Mouse (Mus musculus) adrenal gland, adult 8-10 months (tissue): ENCODE measurements around the gene Dock2. TPM values are rescaled to one million over a fixed set of nuclear protein-coding genes. Genes with fewer than 3 reads are reported as not detected.

Experiments used
- DNase-seq: peaks from one replicate; pipeline ENCODE4 v3.0.0; 2022
- total RNA-seq, 4 experiments: library from RNA; stranded (reverse); gene quantifications; 2 replicates each; pipeline ENCODE4 v1.2.4; 2022

Dock2 gene
- total RNA-seq, 4 experiments from 2014 or later: 2.8 to 6.6 (median 4.8) TPM

DNA sequence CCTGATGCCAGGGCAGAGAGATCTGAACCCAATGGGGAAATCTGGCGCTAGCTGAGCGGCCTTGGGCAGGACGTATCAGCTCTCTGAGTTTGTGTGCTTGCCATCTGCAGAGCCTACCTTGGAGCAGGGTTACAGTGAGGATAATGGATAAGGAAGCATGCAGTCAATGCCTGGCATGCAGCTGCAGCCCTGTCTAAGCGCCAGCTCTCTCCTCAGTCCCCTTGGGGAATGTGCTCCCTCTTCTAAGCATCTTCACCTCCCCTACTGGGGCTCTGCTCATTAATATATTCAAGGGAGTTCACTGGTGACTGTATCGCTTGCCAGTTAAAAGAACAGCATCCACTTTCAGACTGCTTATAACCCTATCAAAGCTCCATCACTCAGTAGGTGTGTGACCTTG, 439.4 kb downstream of the Dock2 start:
- no peak for DNase-seq

DNA sequence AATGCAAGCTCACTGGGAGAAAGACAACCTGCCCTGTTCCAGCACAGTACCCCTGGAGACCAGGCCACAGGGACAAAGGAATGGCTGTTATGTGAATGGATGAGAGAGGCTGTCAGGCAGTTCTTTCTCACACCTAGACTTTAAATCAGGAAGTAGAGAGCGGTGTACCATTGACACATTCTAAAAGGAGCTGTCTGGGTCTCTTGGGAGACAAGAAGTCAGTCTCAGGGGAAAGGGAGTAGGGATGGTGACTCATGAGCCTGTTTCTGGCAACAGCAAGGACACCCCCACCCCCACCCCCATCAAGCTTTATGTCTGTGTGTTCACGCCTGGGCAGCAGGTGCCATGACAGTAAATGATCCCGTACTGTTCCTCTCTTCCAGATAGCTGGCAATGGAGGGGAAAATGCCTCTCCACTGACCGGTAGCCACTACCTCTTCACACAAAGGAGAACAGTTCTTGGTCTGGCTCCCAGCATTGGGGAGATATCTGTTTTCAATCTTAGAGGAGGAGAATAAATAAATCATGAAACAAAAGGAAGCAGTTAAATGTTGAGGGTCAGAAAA, 439.9 kb downstream of the Dock2 start:
- no peak for DNase-seq

DNA sequence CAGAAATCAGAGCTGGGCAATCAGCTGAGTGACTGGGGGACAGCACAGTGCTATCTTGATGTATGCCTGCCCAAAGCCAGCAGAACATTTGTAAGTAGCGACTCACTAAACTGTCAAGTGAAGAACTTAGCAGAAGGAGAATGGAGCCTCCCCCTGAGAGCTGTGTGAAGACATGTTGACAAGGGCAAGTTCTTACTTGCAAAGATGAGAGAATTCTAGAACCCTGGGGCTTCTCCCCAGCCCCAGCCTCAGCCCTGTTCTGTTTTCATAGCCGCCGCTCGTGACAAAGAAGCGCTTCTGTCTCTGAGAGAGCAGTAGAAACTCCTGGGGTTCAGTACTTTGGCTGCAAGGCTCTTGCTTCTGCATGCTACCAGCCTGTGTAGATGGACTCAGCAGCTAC, 444.0 kb downstream of the Dock2 start:
- no peak for DNase-seq

DNA sequence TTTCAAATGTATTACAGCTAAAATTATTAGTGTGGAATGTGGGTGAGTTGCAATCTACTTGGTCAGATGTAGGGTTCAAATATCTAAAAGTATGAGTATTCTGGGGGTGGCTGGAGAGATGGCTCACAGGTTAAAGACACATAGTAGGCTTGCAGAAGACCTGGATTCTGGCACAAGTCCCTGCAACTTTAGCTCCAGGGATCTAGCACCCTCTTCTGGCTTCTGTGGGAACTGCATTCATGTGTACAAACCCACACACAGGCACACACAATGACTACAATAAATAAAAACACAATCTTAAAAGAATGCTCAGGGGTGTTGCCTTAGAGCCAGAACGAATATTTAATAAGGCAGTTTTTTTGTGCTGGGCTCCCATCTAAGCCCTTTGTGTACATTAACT, 445.8 kb downstream of the Dock2 start:
- no peak for DNase-seq

DNA sequence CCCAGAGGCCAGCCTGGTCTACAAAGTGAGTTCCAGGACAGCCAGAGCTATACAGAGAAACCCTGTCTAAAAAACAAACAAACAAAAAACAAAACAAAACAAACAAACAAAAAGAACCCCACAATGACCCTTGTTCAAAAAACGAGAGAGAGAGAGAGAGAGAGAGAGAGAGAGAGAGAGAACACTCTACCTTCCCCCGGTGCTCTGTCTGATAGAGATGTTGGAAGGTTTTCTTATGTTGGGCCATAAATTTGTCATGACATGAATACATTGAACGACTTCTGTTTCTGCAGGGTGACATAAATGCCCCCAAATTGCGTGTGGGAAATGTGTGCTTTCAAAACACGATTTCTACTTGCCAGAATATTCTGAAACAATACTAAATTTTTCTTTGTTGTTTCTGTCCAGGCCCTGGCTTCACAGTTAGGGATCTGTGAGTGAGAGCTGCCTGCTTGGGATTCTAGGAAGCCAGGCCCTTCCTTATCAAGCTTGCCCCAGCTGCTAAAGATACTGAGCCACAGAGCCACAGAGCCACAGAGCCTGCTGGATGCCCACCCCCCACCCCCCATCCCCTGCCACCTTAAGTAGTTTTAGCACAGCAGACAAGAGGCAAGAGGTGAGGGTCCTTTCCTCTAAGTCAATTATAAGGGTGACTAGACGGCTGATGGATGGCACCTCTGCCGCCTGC, 451.2 kb downstream of the Dock2 start:
- DNase-seq: no peak

DNA sequence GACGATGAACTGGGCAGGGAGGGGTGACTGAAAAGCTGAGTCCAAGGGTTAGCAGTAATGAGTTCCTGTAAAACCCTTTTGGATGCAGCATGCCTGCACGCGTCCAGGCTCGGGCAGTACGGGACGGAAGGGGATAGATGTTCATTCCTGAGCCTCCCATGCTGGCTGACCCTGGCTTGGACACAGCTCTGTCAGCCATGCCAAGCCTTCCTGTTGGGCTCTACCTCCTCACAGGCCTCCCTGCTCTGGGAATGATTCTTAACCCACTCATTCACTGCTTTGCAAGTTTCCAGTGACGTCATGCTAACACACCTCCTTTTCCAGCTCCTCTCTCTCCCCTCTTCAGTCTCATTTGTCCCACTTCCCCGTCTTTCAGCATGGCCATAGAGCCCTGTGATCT, 460.0 kb downstream of the Dock2 start:
- no peak for DNase-seq

DNA sequence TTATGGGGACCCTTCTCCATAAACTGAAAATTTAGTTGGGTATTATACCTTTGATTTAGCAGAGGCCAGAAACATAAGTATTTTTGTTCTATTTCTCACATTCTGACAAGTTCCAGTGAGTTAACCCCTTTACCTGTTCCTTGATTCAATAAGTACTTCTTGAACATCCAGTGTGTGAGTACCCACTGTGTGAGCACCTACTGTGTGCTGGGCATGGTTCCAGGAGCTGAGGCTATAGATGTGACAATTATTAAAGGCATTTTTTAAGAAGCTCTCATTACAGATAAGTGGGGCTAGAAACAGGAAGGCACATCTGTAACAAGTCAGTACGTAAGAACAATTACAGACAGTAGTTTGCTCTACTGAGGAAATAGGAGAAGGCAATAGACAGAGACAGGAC, 464.4 kb downstream of the Dock2 start:
- DNase-seq: no peak

DNA sequence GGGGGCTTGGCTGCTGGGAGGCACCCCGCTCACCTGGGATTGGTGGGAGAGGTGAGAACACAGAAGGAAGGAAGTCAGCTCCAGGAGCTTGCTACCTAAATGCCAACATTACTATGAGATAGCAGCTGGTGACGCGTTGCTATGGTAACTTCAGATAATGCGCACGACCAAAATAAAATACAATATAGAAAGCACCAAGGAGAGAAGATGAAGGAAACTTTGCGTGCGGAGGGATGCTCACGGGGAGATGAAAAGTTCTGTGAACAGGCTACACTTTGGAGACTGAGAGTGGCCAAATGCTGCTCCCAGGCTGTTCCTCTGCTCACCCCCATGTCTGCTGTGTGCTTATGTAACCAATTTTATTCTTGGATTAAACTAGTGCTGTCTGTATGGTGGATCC, 466.7 kb downstream of the Dock2 start:
- no peak for DNase-seq

DNA sequence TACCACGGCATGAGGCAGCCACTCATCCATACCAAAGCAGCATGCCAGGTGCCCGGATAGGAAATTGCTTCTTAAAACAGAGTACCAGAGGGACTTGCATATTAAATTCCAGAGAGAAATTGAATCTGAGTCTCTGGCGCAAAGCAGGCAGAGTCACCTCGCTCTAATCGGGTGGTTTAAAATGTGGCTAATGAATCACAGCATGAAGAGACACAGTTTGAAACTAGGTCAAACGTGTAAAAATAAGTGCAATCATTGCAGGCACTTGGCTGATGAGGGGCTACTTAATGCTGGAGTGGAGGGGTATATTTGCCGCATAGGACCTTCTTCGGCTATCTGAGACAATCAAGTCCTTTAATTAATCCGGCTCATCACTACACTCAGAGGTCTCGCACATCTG, 467.5 kb downstream of the Dock2 start:
- no peak for DNase-seq

DNA sequence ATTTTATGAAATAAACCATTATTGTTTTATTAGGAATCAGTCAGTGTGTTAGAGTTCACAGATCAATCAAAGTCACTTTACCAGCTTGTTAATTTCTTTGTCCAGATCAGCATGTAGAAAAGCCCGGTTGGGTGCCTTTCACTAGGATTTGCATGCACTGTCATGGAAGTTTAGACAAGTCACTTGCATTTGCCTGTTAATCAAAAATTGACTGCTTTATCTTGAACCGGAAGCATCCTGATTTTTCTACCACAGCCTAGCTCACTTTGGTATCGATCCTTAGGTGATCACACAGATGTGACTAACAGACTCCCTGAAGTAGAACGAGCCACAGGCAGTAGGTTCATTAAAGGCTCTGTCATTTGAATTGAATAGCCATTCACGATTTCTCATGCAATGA, 468.3 kb downstream of the Dock2 start:
- no peak for DNase-seq

DNA sequence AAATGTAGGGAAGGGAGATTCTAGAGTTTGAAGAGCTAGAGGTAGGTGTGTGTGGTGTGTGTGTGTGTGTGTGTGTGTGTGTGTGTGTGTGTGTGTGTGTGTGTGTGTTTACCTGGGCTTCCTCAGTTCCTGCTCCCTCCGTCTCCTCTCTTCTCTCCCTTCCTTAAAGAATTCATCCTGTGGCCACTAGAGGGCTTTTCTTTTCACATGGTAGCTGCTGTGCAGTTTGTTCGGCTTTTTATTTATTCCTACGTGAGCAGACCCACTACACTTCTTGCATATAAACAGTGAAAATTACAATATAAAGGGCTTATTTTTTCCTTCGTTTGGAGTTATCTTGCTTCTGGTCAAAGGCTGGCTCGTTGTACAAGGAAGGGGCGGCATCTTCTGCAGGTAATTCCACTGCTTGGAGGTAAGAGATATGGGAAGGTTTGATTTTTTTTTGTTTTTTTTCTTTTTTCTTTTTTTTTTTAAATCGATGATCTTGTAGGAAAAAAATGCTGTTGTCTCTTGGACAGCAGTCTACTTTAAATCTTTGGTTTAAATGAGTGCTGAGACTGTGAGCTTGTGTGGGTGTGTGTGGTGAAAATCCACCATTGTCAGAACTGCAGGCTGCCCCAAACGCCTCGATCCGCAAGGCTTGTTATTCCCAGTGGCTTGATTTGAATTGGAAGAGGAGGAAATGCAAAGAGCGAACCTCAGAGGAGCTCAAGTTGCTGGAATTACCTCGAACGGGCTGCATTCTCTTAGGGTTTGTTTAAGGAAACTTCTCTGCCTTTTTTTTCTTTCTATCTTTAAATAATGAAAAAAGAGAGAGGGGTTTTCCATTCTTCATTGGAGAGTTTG, 468.9 kb downstream of the Dock2 start, which contains the start of gene Fam196b:
Fam196b (plus strand) TSS at position 289 of the 846 bp plus-strand sequence.
- DNase-seq: no peak

DNA sequence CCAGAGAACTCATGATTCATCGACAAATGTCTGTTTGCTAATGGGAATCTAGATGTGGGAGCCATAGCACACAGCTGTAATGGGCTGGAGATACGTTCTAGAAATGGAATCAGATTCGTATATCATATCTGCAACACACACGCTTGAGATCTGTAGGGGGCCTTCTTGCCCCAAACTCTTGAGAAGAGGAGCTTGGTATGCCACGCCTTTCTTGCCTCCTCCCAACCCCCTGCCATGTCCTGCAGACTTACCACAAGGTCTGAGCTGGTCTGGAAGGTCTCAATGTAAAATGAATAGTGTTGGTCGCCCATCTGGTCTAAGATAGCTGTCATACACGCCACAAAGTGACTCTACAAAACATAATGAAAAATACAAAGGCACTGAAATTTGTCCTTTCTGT, 471.5 kb downstream of the Dock2 start:
- no peak for DNase-seq

DNA sequence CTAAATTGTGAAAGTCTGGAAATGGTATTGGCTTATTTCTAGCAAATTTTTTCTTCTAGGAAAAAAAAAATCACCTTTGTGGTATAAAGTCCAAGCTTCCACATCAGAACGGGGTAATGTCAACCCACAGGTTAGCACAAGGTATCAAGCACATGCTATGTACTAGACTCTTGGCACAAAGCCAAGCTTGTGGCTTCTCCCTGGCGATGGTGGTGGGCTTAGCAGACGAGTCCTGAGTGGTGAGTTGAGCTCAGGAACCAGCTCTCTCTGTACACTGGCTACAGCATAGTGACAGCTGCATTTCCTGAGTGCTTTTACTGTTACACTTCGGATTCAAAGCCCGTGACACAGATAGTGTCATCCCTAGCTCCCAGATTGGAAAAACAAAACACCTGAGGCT, 472.0 kb downstream of the Dock2 start:
- no peak for DNase-seq

DNA sequence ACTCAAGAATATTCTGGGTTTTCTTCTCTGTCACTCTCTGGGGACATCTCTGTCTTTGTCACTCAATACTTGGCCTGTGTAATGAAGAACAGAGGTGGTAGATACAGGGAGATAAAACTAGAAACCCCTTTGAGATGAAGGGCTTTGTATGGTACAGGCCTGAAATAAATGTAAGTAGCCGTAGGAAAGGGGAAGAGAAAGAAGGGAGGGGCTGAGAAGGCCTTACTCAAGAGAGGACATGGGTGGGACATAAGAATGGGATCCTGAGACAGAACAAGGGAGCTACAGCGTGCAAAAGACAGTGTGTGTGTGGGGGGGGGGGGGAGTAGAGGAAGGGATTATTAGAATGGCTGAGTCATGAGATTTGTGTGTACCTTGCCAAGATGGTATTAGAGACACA, 474.3 kb downstream of the Dock2 start:
- DNase-seq: no peak

DNA sequence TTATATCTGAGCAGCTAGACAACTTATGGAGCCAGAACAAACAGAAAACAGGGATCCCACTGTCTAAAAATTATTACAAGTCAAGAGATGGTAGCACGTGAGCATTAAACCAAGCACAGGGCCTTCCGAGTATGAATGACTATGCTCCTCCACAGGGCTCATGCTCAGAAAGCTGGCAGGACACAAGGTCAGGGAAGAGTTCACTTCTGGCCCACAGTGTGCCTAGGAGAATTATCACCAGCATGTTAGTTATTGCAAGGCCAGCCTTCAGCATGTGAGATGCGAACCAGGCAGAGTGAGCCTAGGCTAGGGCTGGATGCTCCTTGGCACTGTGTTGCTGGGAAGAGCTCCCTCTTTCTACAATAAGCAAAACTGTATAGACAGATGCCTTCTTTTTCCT, 475.0 kb downstream of the Dock2 start:
- peak; percentile 63 for DNase-seq

DNA sequence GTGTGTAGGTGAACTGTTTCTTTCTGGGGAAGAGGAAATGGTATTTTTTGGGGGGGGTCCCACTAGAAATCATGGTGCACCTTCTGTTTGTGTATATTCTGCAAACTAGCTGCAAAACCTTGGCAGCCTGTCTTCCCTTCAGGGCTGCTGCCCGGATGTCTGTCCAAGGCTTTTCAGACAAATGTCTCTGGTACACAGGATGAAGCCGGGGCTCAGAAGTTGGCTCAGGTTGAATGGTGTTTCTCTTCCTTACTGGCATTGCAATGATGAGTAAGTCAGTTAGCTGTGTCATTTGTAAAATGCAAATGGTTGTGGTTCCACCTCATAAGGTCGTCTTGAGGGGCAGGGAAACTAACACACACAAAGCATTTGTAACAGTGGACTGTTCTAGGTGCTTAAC, 477.5 kb downstream of the Dock2 start:
- peak; percentile 49 for DNase-seq

DNA sequence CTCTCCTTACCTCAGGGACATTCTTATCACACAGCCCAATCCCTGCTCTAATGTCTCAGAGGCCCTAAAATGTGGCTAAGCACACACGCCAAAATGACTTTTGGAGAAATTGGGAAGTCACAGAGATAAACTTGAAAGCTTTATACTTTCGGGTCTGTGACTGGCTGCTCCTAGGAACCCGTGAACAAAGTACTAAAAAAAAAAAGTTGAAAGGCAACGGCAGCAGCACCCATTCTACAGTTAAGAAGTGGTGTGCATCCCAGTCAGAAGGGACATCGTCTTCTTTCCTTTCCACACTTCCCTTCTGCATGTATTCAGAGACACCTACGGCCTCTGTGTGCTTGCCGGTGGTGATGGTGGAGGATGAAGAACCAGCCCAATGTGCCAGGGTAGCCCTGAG, 483.6 kb downstream of the Dock2 start:
- no peak for DNase-seq

DNA sequence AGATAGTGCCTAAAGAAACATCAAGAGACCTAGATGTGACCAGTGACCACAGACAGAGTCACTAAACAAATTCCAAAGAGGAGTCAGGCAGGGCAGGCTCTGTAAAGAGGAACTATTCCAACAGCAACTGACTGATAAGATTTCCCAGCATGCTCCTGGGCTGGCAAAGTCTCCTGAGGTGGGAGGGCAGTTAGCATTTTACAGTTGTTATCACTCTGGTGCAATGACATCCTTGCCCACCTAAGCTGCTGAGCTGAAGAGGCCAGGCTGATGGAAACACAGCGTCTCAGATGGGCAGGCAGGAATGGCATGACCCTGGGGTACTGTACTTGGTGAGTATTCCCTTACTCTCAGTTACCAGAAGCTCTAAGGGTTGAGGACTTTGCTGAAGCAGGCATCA, 484.1 kb downstream of the Dock2 start:
- DNase-seq: no peak

DNA sequence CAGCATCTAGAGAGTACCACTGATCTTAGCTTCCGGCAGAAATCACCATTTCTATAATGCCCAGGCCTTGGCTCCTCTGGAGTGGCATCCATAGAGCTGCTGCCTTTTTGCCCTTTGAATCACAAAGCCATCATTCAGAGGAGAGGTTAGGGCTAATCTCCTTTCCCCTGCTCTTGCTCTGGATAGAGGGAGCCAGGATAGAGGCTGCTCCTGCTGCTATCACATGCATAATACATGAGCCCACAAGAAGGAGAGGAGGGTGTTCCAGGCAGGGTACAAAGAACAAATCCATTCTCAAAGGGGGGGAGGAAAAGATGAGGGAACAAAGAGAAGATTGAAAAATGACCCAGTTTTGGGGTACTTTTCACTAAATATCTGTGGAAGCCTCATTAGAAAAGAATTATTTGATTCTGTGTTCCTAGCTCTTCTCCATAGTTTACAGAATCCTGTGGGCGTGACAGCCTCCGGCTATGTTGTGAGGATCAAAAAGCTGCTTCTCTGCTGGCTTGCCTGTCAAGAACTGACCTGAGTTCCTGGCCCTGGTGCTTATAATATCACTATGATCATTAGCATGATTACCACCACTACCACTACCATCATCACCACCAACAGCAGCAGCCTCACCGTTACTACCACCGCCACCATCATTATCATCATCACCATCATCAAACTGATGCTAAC, 485.9 kb downstream of the Dock2 start:
- DNase-seq: no peak

DNA sequence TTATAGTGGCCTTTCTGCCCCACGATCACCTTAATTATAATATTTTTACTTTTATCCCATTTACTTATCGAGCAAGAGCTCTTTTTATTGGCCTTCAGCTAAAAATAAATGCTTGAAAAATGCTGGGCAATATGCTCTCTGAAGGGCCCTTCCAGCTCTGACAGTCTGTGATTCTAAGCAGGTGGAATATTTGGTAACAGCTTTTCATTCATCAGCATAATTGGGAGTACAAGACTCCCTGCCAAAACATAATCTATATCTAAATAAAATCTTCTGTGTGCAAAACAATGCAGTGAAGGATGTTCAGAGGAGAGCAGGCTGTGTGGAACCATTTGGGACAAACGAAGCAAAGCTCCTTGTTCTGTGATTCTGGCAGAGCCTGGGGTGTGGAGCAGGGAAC, 492.4 kb downstream of the Dock2 start:
- no peak for DNase-seq

DNA sequence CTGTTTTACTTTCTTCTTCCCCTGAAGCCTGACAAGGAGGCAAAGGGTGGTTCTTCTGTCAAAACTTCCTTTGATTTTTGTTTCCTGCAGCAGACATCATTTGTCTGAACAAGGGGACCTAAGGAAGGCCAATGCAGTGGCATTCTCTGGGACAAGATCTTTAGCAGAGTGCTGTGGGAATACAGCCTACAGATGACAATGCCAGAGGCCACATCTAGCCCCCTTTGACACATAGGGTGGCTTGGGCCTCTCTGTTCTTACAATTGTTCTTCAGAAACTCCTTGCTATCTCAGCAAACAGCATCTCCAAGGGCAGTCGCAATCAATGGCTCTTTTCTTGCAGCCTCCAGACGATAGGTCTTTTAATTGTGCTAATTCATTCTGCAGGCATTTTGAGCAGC, 493.0 kb downstream of the Dock2 start:
- no peak for DNase-seq

DNA sequence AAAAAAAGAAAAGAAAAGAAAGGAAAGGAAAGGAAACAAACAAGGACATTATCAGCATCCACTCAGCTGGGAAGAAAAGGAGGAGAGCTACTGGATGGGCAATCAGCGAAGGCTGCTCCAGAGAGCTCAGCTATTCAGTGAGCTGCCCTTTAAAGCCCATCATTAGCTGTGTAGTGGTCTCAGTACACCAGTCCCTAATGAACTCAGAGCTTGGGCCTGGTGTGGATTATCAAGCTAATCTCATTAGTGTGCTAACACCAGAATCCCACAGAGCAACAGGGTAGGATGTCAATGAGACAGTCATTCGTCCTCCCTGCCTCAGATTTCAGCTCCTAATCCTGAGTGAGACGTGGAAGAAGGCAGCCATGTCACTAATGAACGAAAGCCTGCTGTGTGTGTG, 493.4 kb downstream of the Dock2 start:
- no peak for DNase-seq

DNA sequence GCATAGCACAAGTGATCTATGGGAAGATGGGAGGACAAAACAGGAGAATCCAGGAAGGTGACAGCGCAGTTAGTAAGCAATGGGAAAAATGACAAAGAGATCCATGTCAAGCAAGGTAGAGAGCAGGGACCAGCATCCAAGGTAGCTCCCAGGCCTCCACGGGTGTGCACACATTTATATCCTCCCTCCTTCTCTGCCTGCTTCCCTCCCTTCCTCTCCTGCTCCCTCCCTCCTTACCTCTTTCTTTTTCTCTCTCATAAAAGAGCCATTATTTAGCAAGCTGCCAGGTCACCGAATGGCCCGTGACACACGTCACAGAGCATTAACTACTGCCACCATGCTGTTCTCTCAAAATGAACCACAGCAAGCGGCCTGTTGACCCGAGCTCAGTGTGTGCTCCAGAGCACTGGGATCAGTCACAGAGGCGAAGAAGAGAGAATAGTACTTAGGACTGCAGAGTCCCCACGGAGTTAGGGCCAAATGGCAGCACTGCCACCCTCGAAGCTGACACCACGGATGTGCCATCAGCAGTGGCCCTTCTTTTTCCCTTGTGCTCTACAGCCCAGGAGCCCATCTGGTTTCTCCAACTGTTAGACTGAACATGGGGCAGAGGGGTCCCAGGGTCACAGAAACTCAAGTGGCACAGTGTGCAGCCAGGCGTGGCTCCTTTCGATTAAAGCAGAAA, 499.4 kb downstream of the Dock2 start:
- no peak for DNase-seq
